Mouse (Mus musculus): ENCODE measurements around the gene 9030612E09Rik.

GRCm38 (mm10) chr10:43203865-43204264 is 29.4 kb downstream of the 9030612E09Rik start:
- TF ChIP-seq POLR2A (IDR thresholded peaks at IDR 0.05; ENCODE audit: low read depth, low read length) (no peak), CTCF (IDR thresholded peaks at IDR 0.05; ENCODE audit: extremely low read depth, insufficient read length, insufficient replicate concordance, low read depth, low read length) (no peak)

All from small intestine, adult 2 months (tissue).